In genomic region chr17:67548966-67549700, GRCm38 (mm10) we compare ENCODE assay signal across 13 mouse cellular contexts.
DNase-seq lines count a peak whose midpoint lies in the region; ATAC-seq and TF ChIP-seq lines count a peak whose summit lies in the region.
"Had no signal": no experiment of that assay in that cellular context is flagged by ENCODE, and none has a peak within 500 bp of the region (broad histone marks: within the 10 kb centered on the region; RNA-seq: fewer than 3 reads in every experiment).

No protein-coding gene starts in this region.

- H3K4me2 ChIP-seq in midbrain, embryonic 16.5 days (ENCODE audit: low read length), result no peak overlapping the region
- H3K4me2 ChIP-seq in hindbrain, postnatal 0 days (ENCODE audit: low read depth, low read length), result no peak overlapping the region
- H3K4me2 ChIP-seq in neural tube, embryonic 12.5 days (replicated peaks), result peak overlapping the region; percentile 9; the same call in 1 of the 2 replicates
- no peak overlapping the region for H3K4me2 ChIP-seq in forebrain, embryonic 15.5 days (replicated peaks)
- H3K4me2 ChIP-seq: heart, embryonic 12.5 days; liver, embryonic 11.5 days had no signal

- H3K36me3 ChIP-seq in midbrain, embryonic 10.5 days, result no peaks in the 10 kb centered on the region
- no peaks in the 10 kb centered on the region for H3K36me3 ChIP-seq in midbrain, embryonic 16.5 days (ENCODE audit: control insufficient read depth, insufficient read depth, low read length)
- no peaks in the 10 kb centered on the region for H3K36me3 ChIP-seq in embryonic facial prominence, embryonic 10.5 days (replicated peaks)
- H3K36me3 ChIP-seq in hindbrain, postnatal 0 days (ENCODE audit: insufficient read depth, low read length), result no peaks in the 10 kb centered on the region
- no peaks in the 10 kb centered on the region for H3K36me3 ChIP-seq in neural tube, embryonic 12.5 days
- H3K36me3 ChIP-seq in forebrain, embryonic 15.5 days, result no peaks in the 10 kb centered on the region
- H3K36me3 ChIP-seq: heart, embryonic 12.5 days had no signal

- H3K9me3 ChIP-seq in midbrain, embryonic 10.5 days (replicated peaks), result peaks cover 12% of the 10 kb centered on the region; the same call in 1 of the 2 replicates
- H3K9me3 ChIP-seq in midbrain, embryonic 16.5 days (replicated peaks; ENCODE audit: control insufficient read depth, low read length, poor library complexity, severe bottlenecking), result no peaks in the 10 kb centered on the region
- peaks cover 9% of the 10 kb centered on the region; the same call in 1 of the 2 replicates for H3K9me3 ChIP-seq in embryonic facial prominence, embryonic 10.5 days
- H3K9me3 ChIP-seq in hindbrain, postnatal 0 days (ENCODE audit: low read length), result no peaks in the 10 kb centered on the region
- no peaks in the 10 kb centered on the region for H3K9me3 ChIP-seq in neural tube, embryonic 12.5 days
- no peaks in the 10 kb centered on the region for H3K9me3 ChIP-seq in forebrain, embryonic 15.5 days

- TF ChIP-seq CTCF in hindbrain, postnatal 0 days (IDR thresholded peaks at IDR 0.05; ENCODE audit: low read depth), result no peak

- no peak overlapping the region for H3K9ac ChIP-seq in midbrain, embryonic 16.5 days (ENCODE audit: low read depth, low read length)
- H3K9ac ChIP-seq in hindbrain, postnatal 0 days (replicated peaks; ENCODE audit: low read length), result no peak overlapping the region
- no peak overlapping the region for H3K9ac ChIP-seq in neural tube, embryonic 12.5 days
- H3K9ac ChIP-seq in forebrain, embryonic 15.5 days (replicated peaks), result no peak overlapping the region
- H3K9ac ChIP-seq: heart, embryonic 12.5 days had no signal

- H3K27me3 ChIP-seq in midbrain, embryonic 10.5 days (ENCODE audit: low read depth, poor library complexity, severe bottlenecking), result no peaks in the 10 kb centered on the region
- H3K27me3 ChIP-seq in midbrain, embryonic 16.5 days (ENCODE audit: control insufficient read depth, insufficient read depth, low read depth, low read length), result no peaks in the 10 kb centered on the region
- H3K27me3 ChIP-seq in embryonic facial prominence, embryonic 10.5 days (replicated peaks; ENCODE audit: low read depth, poor library complexity, severe bottlenecking), result no peaks in the 10 kb centered on the region
- no peaks in the 10 kb centered on the region for H3K27me3 ChIP-seq in hindbrain, postnatal 0 days (ENCODE audit: insufficient read depth, low read length)
- no peaks in the 10 kb centered on the region for H3K27me3 ChIP-seq in neural tube, embryonic 12.5 days (replicated peaks)
- no peaks in the 10 kb centered on the region for H3K27me3 ChIP-seq in forebrain, embryonic 15.5 days
- H3K27me3 ChIP-seq: heart, embryonic 12.5 days had no signal

- peak overlapping the region; percentile 35 for H3K27ac ChIP-seq in midbrain, embryonic 10.5 days (replicated peaks)
- no peak overlapping the region for H3K27ac ChIP-seq in midbrain, embryonic 16.5 days (ENCODE audit: low read length)
- peak overlapping the region; percentile 44; the same call in 1 of the 2 replicates for H3K27ac ChIP-seq in embryonic facial prominence, embryonic 10.5 days (replicated peaks)
- no peak overlapping the region; the same call in 1 of the 2 replicates for H3K27ac ChIP-seq in hindbrain, postnatal 0 days
- 0 out of 2 replicates have a peak overlapping the region, but pooled peaks have one; percentile 1 for H3K27ac ChIP-seq in neural tube, embryonic 12.5 days
- no peak overlapping the region for H3K27ac ChIP-seq in forebrain, embryonic 15.5 days (replicated peaks)
- H3K27ac ChIP-seq: left cerebral cortex, adult 2 months had no signal

- H3K4me3 ChIP-seq in midbrain, embryonic 10.5 days, result no peak overlapping the region
- H3K4me3 ChIP-seq in midbrain, embryonic 16.5 days (ENCODE audit: low read depth, low read length), result no peak overlapping the region
- no peak overlapping the region for H3K4me3 ChIP-seq in embryonic facial prominence, embryonic 10.5 days
- H3K4me3 ChIP-seq in hindbrain, postnatal 0 days (ENCODE audit: low read length), result no peak overlapping the region
- no peak overlapping the region for H3K4me3 ChIP-seq in neural tube, embryonic 12.5 days
- H3K4me3 ChIP-seq in forebrain, embryonic 15.5 days, result no peak overlapping the region
- H3K4me3 ChIP-seq: heart, embryonic 12.5 days; left cerebral cortex, adult 2 months had no signal

- WGBS in midbrain, embryonic 10.5 days, result 68% methylated on average over 11 of the region's 11 CpGs
- 49% methylated on average over 11 of the region's 11 CpGs for WGBS in midbrain, embryonic 16.5 days
- 53% methylated on average over 11 of the region's 11 CpGs for WGBS in embryonic facial prominence, embryonic 10.5 days
- WGBS in hindbrain, postnatal 0 days, result 14% methylated on average over 11 of the region's 11 CpGs
- 31% methylated on average over 11 of the region's 11 CpGs for whole genome bisulfite sequencing in neural tube, embryonic 12.5 days
- WGBS in forebrain, embryonic 15.5 days, result 53% methylated on average over 11 of the region's 11 CpGs

- ATAC-seq in midbrain, embryonic 16.5 days, result no peak
- peak; percentile 61 for ATAC-seq in hindbrain, postnatal 0 days
- ATAC-seq in neural tube, embryonic 12.5 days (ENCODE audit: low FRiP score, low read depth), result peak; percentile 57
- no peak for ATAC-seq in inflammation-experienced regulatory T-cells, adult 6 months
- ATAC-seq in forebrain, embryonic 15.5 days (replicated peaks), result no peak

- peaks cover 7% of the 10 kb centered on the region for H3K4me1 ChIP-seq in midbrain, embryonic 10.5 days
- H3K4me1 ChIP-seq in midbrain, embryonic 16.5 days (ENCODE audit: control insufficient read depth, insufficient read depth, low read length), result no peaks in the 10 kb centered on the region
- peaks cover 4% of the 10 kb centered on the region for H3K4me1 ChIP-seq in embryonic facial prominence, embryonic 10.5 days
- H3K4me1 ChIP-seq in hindbrain, postnatal 0 days (ENCODE audit: insufficient read depth, low read length), result no peaks in the 10 kb centered on the region
- 0 out of 2 replicates have a peak, but pooled peaks cover 9% of the 10 kb centered on the region for H3K4me1 ChIP-seq in neural tube, embryonic 12.5 days
- no peaks in the 10 kb centered on the region for H3K4me1 ChIP-seq in forebrain, embryonic 15.5 days
- H3K4me1 ChIP-seq: heart, embryonic 12.5 days had no signal

- DNase-seq in midbrain, embryonic 10.5 days (ENCODE audit: low spot score), result no peak
- DNase-seq in embryonic facial prominence, embryonic 10.5 days (ENCODE audit: low spot score), result no peak
- peak; percentile 57 for DNase-seq in hindbrain, postnatal 0 days (ENCODE audit: low spot score)
- no peak for DNase-seq in layer of hippocampus, postnatal 36 days
- DNase-seq: adrenal gland, postnatal 25 days; lung, postnatal 14 days had no signal

Comparison
In these comparisons a context has a peak if more than half of its experiments do, and no peak if none do; other contexts are left out.
1. H3K27ac ChIP-seq: peak in midbrain, embryonic 10.5 days (single experiment), embryonic facial prominence, embryonic 10.5 days (single experiment) and neural tube, embryonic 12.5 days (single experiment); none in midbrain, embryonic 16.5 days (single experiment), hindbrain, postnatal 0 days (single experiment) and forebrain, embryonic 15.5 days (single experiment).
2. ATAC-seq: peak in hindbrain, postnatal 0 days (single experiment) and neural tube, embryonic 12.5 days (single experiment); none in midbrain, embryonic 16.5 days (single experiment), inflammation-experienced regulatory T-cells, adult 6 months (single experiment) and forebrain, embryonic 15.5 days (single experiment).